In genomic region chr11:98941826-98942550, GRCm38 (mm10) we compare ENCODE assay signal across 8 mouse cellular contexts. TPM values are rescaled to one million over a fixed set of nuclear protein-coding genes. Genes with fewer than 3 reads are reported as not detected.
DNase-seq lines count a peak whose midpoint lies in the region; ATAC-seq and TF ChIP-seq lines count a peak whose summit lies in the region.

No protein-coding gene starts in this region.

- 0 out of 2 replicates have a peak, but pooled peaks have one; percentile 40 for ATAC-seq in erythroid progenitor cell, adult 5-6 weeks (replicated peaks; ENCODE audit: low FRiP score, poor library complexity, severe bottlenecking)
- ATAC-seq in heart, postnatal 0 days (ENCODE audit: insufficient read depth, low read depth), result peak; percentile 51

- peak overlapping the region; percentile 47 for H3K4me3 ChIP-seq in heart, postnatal 0 days (ENCODE audit: low read depth, low read length)

- peak overlapping the region; percentile 83 for H3K9ac ChIP-seq in heart, postnatal 0 days (replicated peaks; ENCODE audit: low read depth, low read length)

- no peaks in the 10 kb centered on the region for H3K9me3 ChIP-seq in heart, postnatal 0 days (replicated peaks; ENCODE audit: control insufficient read depth, low read length)

- WGBS in heart, postnatal 0 days, result 4% methylated on average over 14 of the region's 15 CpGs

- DNase-seq in cerebellum, adult 11-12 months, result peak; percentile 71
- DNase-seq in cerebellum, adult 8-10 months, result no peak
- peak; percentile 83 for DNase-seq in adrenal gland, postnatal 10 days
- DNase-seq in heart, postnatal 0 days (ENCODE audit: low spot score), result peak; percentile 95
- peak; percentile 87 to 93 for DNase-seq in kidney, postnatal 25 days
- DNase-seq in lung, postnatal 4 days, result peak; percentile 93
- DNase-seq in skeletal muscle tissue, adult 2 months (ENCODE audit: low read depth, low spot score), result peak; percentile 90

- peak; percentile 93 for TF ChIP-seq EP300 in heart, postnatal 0 days (IDR thresholded peaks at IDR 0.05; ENCODE audit: low read depth)

- H3K4me2 ChIP-seq in heart, postnatal 0 days (ENCODE audit: low read depth, low read length), result peak overlapping the region; percentile 82

- H3K27ac ChIP-seq in heart, postnatal 0 days (ENCODE audit: low read depth), result peak overlapping the region; percentile 100

- no peaks in the 10 kb centered on the region for H3K36me3 ChIP-seq in heart, postnatal 0 days (replicated peaks; ENCODE audit: control insufficient read depth, insufficient read depth, low read length)

- no peak for TF ChIP-seq CTCF in heart, postnatal 0 days (IDR thresholded peaks at IDR 0.05; ENCODE audit: low read depth)

- H3K4me1 ChIP-seq in heart, postnatal 0 days (ENCODE audit: control insufficient read depth, insufficient read depth), result peaks cover 70% of the 10 kb centered on the region

- no peaks in the 10 kb centered on the region for H3K27me3 ChIP-seq in heart, postnatal 0 days (ENCODE audit: control insufficient read depth, insufficient read depth, low read length)

RNA-seq across cellular contexts. Expression of gene Rara, which starts 14.4 kb away (rescaled TPM):
- 10 to 100 TPM; 26.2 to 34.7 TPM for total RNA-seq in adrenal gland, postnatal 10 days (2021)
- 4.3 and 18.4 TPM in 2 replicates for total RNA-seq in erythroid progenitor cell, adult 5-6 weeks (2015; ENCODE audit: low replicate concordance)
- total RNA-seq in erythroid progenitor cell, adult 5-6 weeks (2017; ENCODE audit: low replicate concordance), result 0.51 and 1.4 TPM in 2 replicates
- total RNA-seq in heart, postnatal 0 days (2014; rRNA removed; ENCODE audit: low replicate concordance), result 24.0 and 36.2 TPM in 2 replicates
- polyA plus RNA-seq in heart, postnatal 0 days (2015; fragmentation: Nextera tagmentation; extraction: Ambion mirVana), result 14.7 and 15.8 TPM in 2 replicates

RNA-seq across cellular contexts. Expression of gene Cdc6, which starts 34.4 kb away (rescaled TPM):
- 1 to 10 TPM; 3.8 to 6.5 TPM for total RNA-seq in adrenal gland, postnatal 10 days (2021)
- 72.4 and 84.3 TPM in 2 replicates for total RNA-seq in erythroid progenitor cell, adult 5-6 weeks (2015; ENCODE audit: low replicate concordance)
- total RNA-seq in erythroid progenitor cell, adult 5-6 weeks (2017; ENCODE audit: low replicate concordance), result 96.1 and 116 TPM in 2 replicates
- total RNA-seq in heart, postnatal 0 days (2014; rRNA removed; ENCODE audit: low replicate concordance), result 1.4 and 2.2 TPM in 2 replicates
- polyA plus RNA-seq in heart, postnatal 0 days (2015; fragmentation: Nextera tagmentation; extraction: Ambion mirVana), result 4.2 and 4.5 TPM in 2 replicates

RNA-seq across cellular contexts. Expression of gene Gjd3, which starts 40.8 kb away (rescaled TPM):
- under 1 TPM; 0.45 to 0.73 TPM for total RNA-seq in adrenal gland, postnatal 10 days (2021)
- total RNA-seq in erythroid progenitor cell, adult 5-6 weeks (2015; ENCODE audit: low replicate concordance), result not detected in 2 replicates
- not detected in 2 replicates for total RNA-seq in erythroid progenitor cell, adult 5-6 weeks (2017; ENCODE audit: low replicate concordance)
- total RNA-seq in heart, postnatal 0 days (2014; rRNA removed; ENCODE audit: low replicate concordance), result 4.2 and 14.7 TPM in 2 replicates
- 5.8 and 6.3 TPM in 2 replicates for polyA plus RNA-seq in heart, postnatal 0 days (2015; fragmentation: Nextera tagmentation; extraction: Ambion mirVana)

Comparison
In these comparisons a context has a peak if more than half of its experiments do, and no peak if none do; other contexts are left out.
1. RNA of gene Cdc6, which starts 34.4 kb away (total RNA-seq): 72.4 to 116 TPM in erythroid progenitor cell, adult 5-6 weeks; 3.8 to 6.5 TPM in adrenal gland, postnatal 10 days and 1.4 to 2.2 TPM in heart, postnatal 0 days; every median in the first group is over 4 times any median in the second.